Mouse (Mus musculus) liver, embryonic 12.5 days (tissue): ENCODE data around the gene Khdc3. TPM values are rescaled to one million over a fixed set of nuclear protein-coding genes. Genes with fewer than 3 reads are reported as not detected.

Experiments
- ATAC-seq: fragments of 200-750 bp; cut with Nextera tagmentation; 2 replicates; pipeline ENCODE4 v1.8.0; 2017; ENCODE audit warnings: moderate number of reproducible peaks, mild to moderate bottlenecking, moderate library complexity
- H3K27ac ChIP-seq: fragments of 300-500 bp; sonication (generic); 2 replicates; pipeline ENCODE4 v1.5.1; 2016; ENCODE audit warnings: mild to moderate bottlenecking
- H3K27me3 ChIP-seq: fragments of 300-500 bp; sonication (generic); replicated peaks from 2 replicates; pipeline ENCODE4 v1.6.1; 2016; ENCODE audit warnings: mild to moderate bottlenecking, moderate library complexity
- H3K36me3 ChIP-seq: fragments of 300-500 bp; sonication (generic); 2 replicates; pipeline ENCODE4 v1.6.1; 2016; ENCODE audit warnings: mild to moderate bottlenecking, moderate library complexity
- H3K4me1 ChIP-seq: fragments of 300-500 bp; sonication (generic); 2 replicates; pipeline ENCODE4 v1.6.1; 2016
- H3K4me2 ChIP-seq: fragments of 300-500 bp; sonication (generic); 2 replicates; pipeline ENCODE4 v1.6.1; 2016; ENCODE audit warnings: mild to moderate bottlenecking, moderate library complexity
- H3K4me3 ChIP-seq: fragments of 300-500 bp; sonication (generic); 2 replicates; pipeline ENCODE4 v1.5.1; 2016; ENCODE audit warnings: mild to moderate bottlenecking, moderate library complexity
- H3K9ac ChIP-seq: fragments of 300-500 bp; sonication (generic); 2 replicates; pipeline ENCODE4 v1.6.1; 2016; ENCODE audit warnings: mild to moderate bottlenecking, moderate library complexity
- H3K9me3 ChIP-seq: fragments of 300-500 bp; sonication (generic); replicated peaks from 2 replicates; pipeline ENCODE4 v1.6.1; 2016; ENCODE audit warnings: mild to moderate bottlenecking, moderate library complexity
- WGBS: fragments of 180-500 bp; shearing (Covaris S2); methylation state at CpG from one replicate; pipeline ENCODE4 v1.1.7; 2016; ENCODE audit not compliant: insufficient replicate concordance; 5-methylcytosine and 5-hydroxymethylcytosine counted together
- polyA plus RNA-seq: library from polyadenylated mRNA; unstranded; fragments of >200 nt; fragmentation: Nextera tagmentation; extraction: Ambion mirVana; gene quantifications from 2 replicates; pipeline ENCODE4 v1.2.1, GENCODE M21; 2016

Khdc3 gene
- polyA plus RNA-seq, 1 experiment from 2014 or later: not detected

DNA sequence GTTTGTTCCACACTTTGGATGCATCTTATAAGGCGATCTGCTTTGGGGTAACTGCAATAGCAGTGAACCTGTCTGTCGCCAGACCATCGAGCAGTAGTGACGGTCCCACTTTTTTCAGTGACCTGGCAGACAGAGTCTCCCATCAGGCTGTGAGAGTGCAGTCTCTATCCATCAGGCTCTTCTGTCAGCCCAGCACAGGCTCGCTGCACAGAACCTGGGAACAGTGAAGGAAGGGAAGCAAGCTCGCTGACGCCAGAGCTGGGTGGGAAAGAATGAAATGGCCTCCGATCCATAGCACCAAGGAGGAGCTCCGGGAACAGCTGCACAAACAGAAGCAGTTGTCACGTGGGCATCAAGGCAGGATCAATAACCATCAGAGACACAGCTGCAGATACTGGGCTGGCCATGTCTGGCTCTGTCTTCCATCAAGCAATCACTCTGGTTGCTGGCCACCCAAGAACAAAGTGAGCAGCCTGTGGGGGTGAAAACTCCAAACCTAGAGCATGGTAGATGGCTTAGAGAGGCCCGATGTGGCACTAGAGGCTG lies 35.8 kb downstream of the Khdc3 start:
- ATAC-seq: no peak
- no peak overlapping the region for H3K27ac ChIP-seq
- WGBS: 56% methylated on average over 11 of the region's 11 CpGs

More for the DNA sequence above, 35.8 kb downstream of the Khdc3 start:
- no peaks in the 10 kb centered on the region for H3K36me3 ChIP-seq
- no peaks in the 10 kb centered on the region for H3K9me3 ChIP-seq
- H3K4me1 ChIP-seq: no peaks in the 10 kb centered on the region
- no peak overlapping the region for H3K9ac ChIP-seq
- no peaks in the 10 kb centered on the region for H3K27me3 ChIP-seq
- H3K4me3 ChIP-seq: no peak overlapping the region
- H3K4me2 ChIP-seq: no peak overlapping the region

Other genes with a start within 250 kb of the Khdc3 start
- gene Pygo1, start 176.2 kb upstream of the Khdc3 start, polyA plus RNA-seq: 0.35 and 0.48 TPM in 2 replicates
- 0.10 and 0.37 TPM in 2 replicates for gene Dyx1c1, start 143.1 kb upstream of the Khdc3 start, polyA plus RNA-seq
- gene Gm44503, start 143.0 kb upstream of the Khdc3 start, polyA plus RNA-seq: 0.13 TPM in 1 of 2 replicates, not detected in the other
- gene Ccpg1os, start 116.5 kb upstream of the Khdc3 start, polyA plus RNA-seq: 4.4 and 4.6 TPM in 2 replicates
- gene Ccpg1, start 116.4 kb upstream of the Khdc3 start, polyA plus RNA-seq: 12.6 and 13.0 TPM in 2 replicates
- 8.0 and 8.3 TPM in 2 replicates for gene Pigb, start 61.5 kb upstream of the Khdc3 start, polyA plus RNA-seq
- 4.8 and 5.2 TPM in 2 replicates for gene Rab27a, start 57.0 kb upstream of the Khdc3 start, polyA plus RNA-seq
- not detected in 2 replicates for gene Gm20509, start 634 bp downstream of the Khdc3 start, polyA plus RNA-seq
- 92.7 and 93.7 TPM in 2 replicates for gene Rsl24d1, start 11.6 kb downstream of the Khdc3 start, polyA plus RNA-seq